Mouse (Mus musculus) stomach, embryonic 15.5 days (tissue): ENCODE results near the gene Ciao2a. TPM values are rescaled to one million over a fixed set of nuclear protein-coding genes. Genes with fewer than 3 reads are reported as not detected.

Experiments
- ATAC-seq: fragments of 200-750 bp; cut with Nextera tagmentation; 2 replicates; pipeline ENCODE4 v1.8.0; 2017; ENCODE audit warnings: low read depth, moderate number of reproducible peaks, moderate TSS enrichment; ENCODE audit not compliant: insufficient read depth, low FRiP score
- H3K27ac ChIP-seq: fragments of 300-500 bp; sonication (generic); 2 replicates; pipeline ENCODE4 v1.5.1; 2015; ENCODE audit warnings: mild to moderate bottlenecking, inconsistent platforms
- H3K27me3 ChIP-seq: fragments of 300-500 bp; sonication (generic); replicated peaks from 2 replicates; pipeline ENCODE4 v1.6.1; 2015; ENCODE audit warnings: inconsistent platforms
- H3K36me3 ChIP-seq: fragments of 300-500 bp; sonication (generic); 2 replicates; pipeline ENCODE4 v1.6.1; 2015; ENCODE audit warnings: inconsistent platforms
- H3K4me1 ChIP-seq: fragments of 300-500 bp; sonication (generic); 2 replicates; pipeline ENCODE4 v1.6.1; 2015; ENCODE audit warnings: inconsistent platforms
- H3K4me2 ChIP-seq: fragments of 300-500 bp; sonication (generic); 2 replicates; pipeline ENCODE4 v1.6.1; 2015; ENCODE audit warnings: mild to moderate bottlenecking, inconsistent platforms
- H3K4me3 ChIP-seq: fragments of 300-500 bp; sonication (generic); replicated peaks from 2 replicates; pipeline ENCODE4 v1.5.1; 2015; ENCODE audit warnings: inconsistent platforms
- H3K9ac ChIP-seq: fragments of 300-500 bp; sonication (generic); 2 replicates; pipeline ENCODE4 v1.6.1; 2015; ENCODE audit warnings: inconsistent platforms
- H3K9me3 ChIP-seq: fragments of 300-500 bp; sonication (generic); 2 replicates; pipeline ENCODE4 v1.6.1; 2016; ENCODE audit warnings: inconsistent platforms
- WGBS: fragments of 180-500 bp; shearing (Covaris S2); methylation state at CpG from one replicate; pipeline ENCODE4 v1.1.7; 2015; 5-methylcytosine and 5-hydroxymethylcytosine counted together
- polyA plus RNA-seq: library from polyadenylated mRNA; unstranded; fragments of >200 nt; fragmentation: Nextera tagmentation; extraction: Ambion mirVana; gene quantifications from 2 replicates; pipeline ENCODE4 v1.2.1, GENCODE M21; 2015

The Ciao2a gene
- polyA plus RNA-seq, 1 experiment from 2014 or later: 170 TPM

GRCm38 (mm10) chr9:66121421-66121820 is 5.0 kb upstream of the Ciao2a start:
- no peak overlapping the region for H3K4me2 ChIP-seq
- no peak for ATAC-seq
- H3K27me3 ChIP-seq: no peaks in the 10 kb centered on the region
- no peak overlapping the region for H3K9ac ChIP-seq
- no peaks in the 10 kb centered on the region for H3K36me3 ChIP-seq
- H3K27ac ChIP-seq: no peak overlapping the region
- H3K4me3 ChIP-seq: no peak overlapping the region
- H3K4me1 ChIP-seq: peaks cover 5% of the 10 kb centered on the region; the same call in 1 of the 2 replicates
- H3K9me3 ChIP-seq: no peaks in the 10 kb centered on the region

GRCm38 (mm10) chr9:66123648-66124047 is 2.8 kb upstream of the Ciao2a start:
- peak overlapping the region; percentile 79 for H3K4me2 ChIP-seq
- H3K27me3 ChIP-seq: no peaks in the 10 kb centered on the region
- H3K4me3 ChIP-seq: peak overlapping the region; percentile 71
- 5% methylated on average over 5 of the region's 5 CpGs for WGBS
- no peak overlapping the region for H3K27ac ChIP-seq
- H3K9ac ChIP-seq: peak overlapping the region; percentile 60; the same call in 1 of the 2 replicates
- no peak for ATAC-seq
- H3K36me3 ChIP-seq: no peaks in the 10 kb centered on the region
- H3K4me1 ChIP-seq: peaks cover 9% of the 10 kb centered on the region; the same call in 1 of the 2 replicates
- no peaks in the 10 kb centered on the region for H3K9me3 ChIP-seq

- no peaks in the 10 kb centered on the region for H3K36me3 ChIP-seq
- no peaks in the 10 kb centered on the region for H3K9me3 ChIP-seq
- H3K9ac ChIP-seq: peak overlapping the region; percentile 60
- H3K27me3 ChIP-seq: no peaks in the 10 kb centered on the region
- peak overlapping the region; percentile 79 for H3K4me2 ChIP-seq
- 0% methylated on average over 12 of the region's 12 CpGs for WGBS
- H3K4me1 ChIP-seq: peaks cover 9% of the 10 kb centered on the region; the same call in 1 of the 2 replicates
- peak overlapping the region; percentile 71 for H3K4me3 ChIP-seq
- ATAC-seq: no peak
- H3K27ac ChIP-seq: peak overlapping the region; percentile 87
Measured at GRCm38 (mm10) chr9:66124111-66124531, 2.3 kb upstream of the Ciao2a start.

GRCm38 (mm10) chr9:66124681-66125542 is 1.5 kb upstream of the Ciao2a start:
- Histone ChIP-seq H3K4me2 (peak overlapping the region; percentile 79), H3K4me1 (peaks cover 9% of the 10 kb centered on the region; the same call in 1 of the 2 replicates), H3K9ac (peak overlapping the region; percentile 60), H3K27ac (peak overlapping the region; percentile 87), H3K27me3 (no peaks in the 10 kb centered on the region), H3K36me3 (no peaks in the 10 kb centered on the region), H3K9me3 (no peaks in the 10 kb centered on the region), H3K4me3 (peak overlapping the region; percentile 71)
- peak; percentile 97 for ATAC-seq
- WGBS: 13% methylated on average over 33 of the region's 33 CpGs

- Histone ChIP-seq H3K36me3 (no peaks in the 10 kb centered on the region), H3K4me2 (peak overlapping the region; percentile 79), H3K9me3 (no peaks in the 10 kb centered on the region), H3K9ac (no peak overlapping the region), H3K4me1 (peaks cover 9% of the 10 kb centered on the region; the same call in 1 of the 2 replicates), H3K27ac (peak overlapping the region; percentile 87), H3K4me3 (peak overlapping the region; percentile 78), H3K27me3 (no peaks in the 10 kb centered on the region)
- WGBS: 47% methylated on average over 12 of the region's 12 CpGs
- no peak for ATAC-seq
Measured at GRCm38 (mm10) chr9:66125543-66126455, 612 bp upstream of the Ciao2a start.

GRCm38 (mm10) chr9:66127193-66127546 is 759 bp downstream of the Ciao2a start:
- Histone ChIP-seq H3K27me3 (no peaks in the 10 kb centered on the region), H3K4me1 (peaks cover 9% of the 10 kb centered on the region; the same call in 1 of the 2 replicates), H3K27ac (peak overlapping the region; percentile 87), H3K9me3 (no peaks in the 10 kb centered on the region), H3K4me2 (peak overlapping the region; percentile 79), H3K9ac (peak overlapping the region; percentile 58), H3K36me3 (no peaks in the 10 kb centered on the region), H3K4me3 (peak overlapping the region; percentile 78)
- no peak for ATAC-seq
- WGBS: 32% methylated on average over 6 of the region's 6 CpGs

GRCm38 (mm10) chr9:66127884-66128283 is 1.5 kb downstream of the Ciao2a start:
- Histone ChIP-seq H3K4me1 (peaks cover 9% of the 10 kb centered on the region; the same call in 1 of the 2 replicates), H3K27me3 (no peaks in the 10 kb centered on the region), H3K9me3 (no peaks in the 10 kb centered on the region), H3K27ac (no peak overlapping the region), H3K4me3 (peak overlapping the region; percentile 78; the same call in 1 of the 2 replicates), H3K9ac (no peak overlapping the region), H3K4me2 (peak overlapping the region; percentile 79), H3K36me3 (no peaks in the 10 kb centered on the region; the same call in 1 of the 2 replicates)
- no peak for ATAC-seq
- WGBS: 84% methylated on average over 4 of the region's 4 CpGs

GRCm38 (mm10) chr9:66131466-66131865 is 5.1 kb downstream of the Ciao2a start:
- WGBS: 89% methylated on average over 2 of the region's 2 CpGs
- Histone ChIP-seq H3K9me3 (no peaks in the 10 kb centered on the region), H3K36me3 (peaks cover 18% of the 10 kb centered on the region), H3K27me3 (no peaks in the 10 kb centered on the region), H3K4me2 (no peak overlapping the region), H3K27ac (no peak overlapping the region), H3K9ac (no peak overlapping the region), H3K4me3 (no peak overlapping the region), H3K4me1 (0 out of 2 replicates have a peak, but pooled peaks cover 5% of the 10 kb centered on the region)
- no peak for ATAC-seq

GRCm38 (mm10) chr9:66135967-66136366 is 9.6 kb downstream of the Ciao2a start:
- H3K4me3 ChIP-seq: no peak overlapping the region
- no peaks in the 10 kb centered on the region for H3K4me1 ChIP-seq
- peaks cover 32% of the 10 kb centered on the region for H3K36me3 ChIP-seq
- no peak for ATAC-seq
- 62% methylated on average over 4 of the region's 4 CpGs for WGBS
- no peak overlapping the region for H3K27ac ChIP-seq
- no peaks in the 10 kb centered on the region for H3K9me3 ChIP-seq
- H3K4me2 ChIP-seq: no peak overlapping the region
- H3K27me3 ChIP-seq: no peaks in the 10 kb centered on the region
- H3K9ac ChIP-seq: no peak overlapping the region

- ATAC-seq: no peak
- Histone ChIP-seq H3K36me3 (peaks cover 32% of the 10 kb centered on the region; the same call in 1 of the 2 replicates), H3K4me1 (no peaks in the 10 kb centered on the region), H3K27ac (no peak overlapping the region), H3K9ac (no peak overlapping the region), H3K27me3 (no peaks in the 10 kb centered on the region), H3K9me3 (no peaks in the 10 kb centered on the region), H3K4me2 (no peak overlapping the region), H3K4me3 (no peak overlapping the region)
- WGBS: 93% methylated on average over 7 of the region's 7 CpGs
Measured at GRCm38 (mm10) chr9:66138193-66138592, 11.8 kb downstream of the Ciao2a start.

- no peak for ATAC-seq
- peaks cover 10% of the 10 kb centered on the region; the same call in 1 of the 2 replicates for H3K36me3 ChIP-seq
- H3K27me3 ChIP-seq: no peaks in the 10 kb centered on the region
- no peaks in the 10 kb centered on the region for H3K4me1 ChIP-seq
- no peak overlapping the region for H3K4me3 ChIP-seq
- no peak overlapping the region for H3K4me2 ChIP-seq
- no peaks in the 10 kb centered on the region for H3K9me3 ChIP-seq
- no peak overlapping the region for H3K27ac ChIP-seq
- WGBS: 44% methylated on average over 1 of the region's 1 CpGs
- no peak overlapping the region for H3K9ac ChIP-seq
Measured at GRCm38 (mm10) chr9:66142265-66142664, 15.9 kb downstream of the Ciao2a start.
